Mouse (Mus musculus) ES-Bruce4 (cell line): ENCODE measurements around the gene Thsd7b.

Experiments used
- CTCF ChIP-seq: IDR thresholded peaks from one replicate; pipeline ENCODE4 v1.8.1; 2011; ENCODE audit warnings: low read depth, low read length
- POLR2A ChIP-seq: IDR thresholded peaks from one replicate; pipeline ENCODE4 v1.8.1; 2011; ENCODE audit warnings: low read length; ENCODE audit not compliant: insufficient read depth

GRCm38 (mm10) chr1:129244292-129244691, 28.8 kb upstream of the Thsd7b start:
- TF ChIP-seq CTCF (no peak), POLR2A (no peak)
